In the genomic region with DNA sequence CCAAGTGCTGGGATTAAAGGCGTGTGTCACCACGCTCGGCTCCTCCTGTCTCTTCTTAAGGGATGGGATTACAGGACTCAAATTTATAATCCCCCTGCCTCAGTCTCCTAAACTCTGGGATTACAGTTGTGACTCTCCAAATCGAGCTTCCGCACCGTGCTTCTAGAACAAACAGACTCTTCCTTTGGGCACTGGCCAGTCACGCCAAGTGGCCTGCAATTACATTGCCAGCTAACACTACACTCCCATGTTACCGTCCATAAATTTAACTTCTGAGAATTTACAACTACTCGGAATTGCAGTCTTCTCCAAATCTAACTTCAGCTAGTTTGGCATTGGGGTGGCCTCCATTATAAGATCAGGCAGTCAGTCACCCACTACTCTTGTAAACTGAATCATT, we compare ENCODE assay signal across 7 mouse cellular contexts. TPM values are rescaled to one million over a fixed set of nuclear protein-coding genes. Genes with fewer than 3 reads are reported as not detected.
A peak's percentile ranks its signal among the peaks of the same experiment; 100 is the strongest.
DNase-seq lines count a peak whose midpoint lies in the region; ATAC-seq lines count a peak whose summit lies in the region.

No protein-coding gene starts in this region.

- ATAC-seq in lung, embryonic 16.5 days (ENCODE audit: low read depth): no peak
- no peak for ATAC-seq in forebrain, embryonic 15.5 days (replicated peaks)
- no peak for ATAC-seq in liver, embryonic 11.5 days (replicated peaks; ENCODE audit: low FRiP score)
- no peak for ATAC-seq in stomach, embryonic 16.5 days (ENCODE audit: insufficient read depth, low FRiP score)

- H3K9me3 ChIP-seq in lung, embryonic 16.5 days (ENCODE audit: control insufficient read depth, low read length): no peaks in the 10 kb centered on the region
- H3K9me3 ChIP-seq in forebrain, embryonic 15.5 days: no peaks in the 10 kb centered on the region
- no peaks in the 10 kb centered on the region for H3K9me3 ChIP-seq in liver, embryonic 11.5 days (ENCODE audit: control insufficient read depth, low read length)
- no peaks in the 10 kb centered on the region for H3K9me3 ChIP-seq in stomach, embryonic 16.5 days (replicated peaks; ENCODE audit: control insufficient read depth, low read length)

- peaks cover 8% of the 10 kb centered on the region for H3K4me1 ChIP-seq in lung, embryonic 16.5 days (replicated peaks; ENCODE audit: control insufficient read depth, insufficient read depth, low read length)
- H3K4me1 ChIP-seq in forebrain, embryonic 15.5 days: peaks cover 16% of the 10 kb centered on the region
- H3K4me1 ChIP-seq in liver, embryonic 11.5 days (replicated peaks; ENCODE audit: control insufficient read depth, insufficient read depth, low read length): peaks cover 51% of the 10 kb centered on the region
- peaks cover 23% of the 10 kb centered on the region for H3K4me1 ChIP-seq in stomach, embryonic 16.5 days (ENCODE audit: control insufficient read depth, insufficient read depth, low read length)

- 73% methylated on average over 9 of the region's 9 CpGs for WGBS in lung, embryonic 16.5 days
- WGBS in forebrain, embryonic 15.5 days: 83% methylated on average over 9 of the region's 9 CpGs
- WGBS in liver, embryonic 11.5 days: 76% methylated on average over 9 of the region's 9 CpGs
- WGBS in stomach, embryonic 16.5 days: 80% methylated on average over 9 of the region's 9 CpGs

- peak overlapping the region; percentile 79 for H3K4me2 ChIP-seq in lung, embryonic 16.5 days (ENCODE audit: low read depth, low read length)
- peak overlapping the region; percentile 86 for H3K4me2 ChIP-seq in forebrain, embryonic 15.5 days (replicated peaks)
- H3K4me2 ChIP-seq in liver, embryonic 11.5 days: peak overlapping the region; percentile 81
- H3K4me2 ChIP-seq in stomach, embryonic 16.5 days (ENCODE audit: low read depth, low read length): peak overlapping the region; percentile 60

- peak overlapping the region; percentile 66 for H3K4me3 ChIP-seq in lung, embryonic 16.5 days (ENCODE audit: low read length)
- H3K4me3 ChIP-seq in forebrain, embryonic 15.5 days: peak overlapping the region; percentile 84
- H3K4me3 ChIP-seq in liver, embryonic 11.5 days (ENCODE audit: low read depth, low read length): peak overlapping the region; percentile 81
- H3K4me3 ChIP-seq in stomach, embryonic 16.5 days (replicated peaks; ENCODE audit: low read length): peak overlapping the region; percentile 70

- DNase-seq in lung, postnatal 4 days: no peak
- no peak for DNase-seq in liver, embryonic 11.5 days (ENCODE audit: low spot score)
- no peak for DNase-seq in left cerebral cortex, adult 9 months (ENCODE audit: low spot score in 2 of 2)
- DNase-seq in spleen, postnatal 14 days (ENCODE audit: low spot score in 2 of 2): no peak

- H3K27me3 ChIP-seq in lung, embryonic 16.5 days (ENCODE audit: control insufficient read depth, insufficient read depth, low read depth, low read length): no peaks in the 10 kb centered on the region
- no peaks in the 10 kb centered on the region for H3K27me3 ChIP-seq in forebrain, embryonic 15.5 days
- no peaks in the 10 kb centered on the region for H3K27me3 ChIP-seq in liver, embryonic 11.5 days (replicated peaks; ENCODE audit: control insufficient read depth, insufficient read depth, low read length)
- H3K27me3 ChIP-seq in stomach, embryonic 16.5 days (ENCODE audit: control insufficient read depth, insufficient read depth, low read length): no peaks in the 10 kb centered on the region

- peak overlapping the region; percentile 99; the same call in 1 of the 2 replicates for H3K27ac ChIP-seq in lung, embryonic 16.5 days (ENCODE audit: low read length)
- H3K27ac ChIP-seq in forebrain, embryonic 15.5 days (replicated peaks): no peak overlapping the region
- H3K27ac ChIP-seq in liver, embryonic 11.5 days (ENCODE audit: low read depth, low read length): 0 out of 2 replicates have a peak overlapping the region, but pooled peaks have one; percentile 99
- H3K27ac ChIP-seq in stomach, embryonic 16.5 days (ENCODE audit: low read length): peak overlapping the region; percentile 48; the same call in 1 of the 2 replicates

- H3K36me3 ChIP-seq in lung, embryonic 16.5 days (ENCODE audit: control insufficient read depth, insufficient read depth, low read length): no peaks in the 10 kb centered on the region
- no peaks in the 10 kb centered on the region for H3K36me3 ChIP-seq in forebrain, embryonic 15.5 days
- H3K36me3 ChIP-seq in liver, embryonic 11.5 days (ENCODE audit: control insufficient read depth, insufficient read depth, low read length): peaks cover 6% of the 10 kb centered on the region; the same call in 1 of the 2 replicates
- no peaks in the 10 kb centered on the region for H3K36me3 ChIP-seq in stomach, embryonic 16.5 days (ENCODE audit: control insufficient read depth, insufficient read depth, low read length)

- peak overlapping the region; percentile 50 for H3K9ac ChIP-seq in lung, embryonic 16.5 days (ENCODE audit: low read length)
- H3K9ac ChIP-seq in forebrain, embryonic 15.5 days (replicated peaks): no peak overlapping the region; the same call in 1 of the 2 replicates
- peak overlapping the region; percentile 90; the same call in 1 of the 2 replicates for H3K9ac ChIP-seq in liver, embryonic 11.5 days (ENCODE audit: low read depth, low read length)
- H3K9ac ChIP-seq in stomach, embryonic 16.5 days (ENCODE audit: low read length): peak overlapping the region; percentile 84

RNA-seq across cellular contexts. Expression of gene Tab1, which starts 0.5 kb away (rescaled TPM):
- 31.5 and 33.5 TPM in 2 replicates for polyA plus RNA-seq in lung, embryonic 16.5 days (2015; fragmentation: Nextera tagmentation; extraction: Ambion mirVana)
- 41.1 and 45.0 TPM in 2 replicates for polyA plus RNA-seq in forebrain, embryonic 15.5 days (2015; fragmentation: Nextera tagmentation; extraction: Ambion mirVana)
- polyA plus RNA-seq in liver, embryonic 11.5 days (2014; fragmentation: Nextera tagmentation; extraction: Ambion mirVana): 25.9 and 28.7 TPM in 2 replicates
- 29.3 and 35.6 TPM in 2 replicates for polyA plus RNA-seq in stomach, embryonic 16.5 days (2015; fragmentation: Nextera tagmentation; extraction: Ambion mirVana)

RNA-seq across cellular contexts. Expression of gene Rpl3, which starts 40.8 kb away (rescaled TPM):
- 994 and 1,049 TPM in 2 replicates for polyA plus RNA-seq in lung, embryonic 16.5 days (2015; fragmentation: Nextera tagmentation; extraction: Ambion mirVana)
- polyA plus RNA-seq in forebrain, embryonic 15.5 days (2015; fragmentation: Nextera tagmentation; extraction: Ambion mirVana): 641 and 670 TPM in 2 replicates
- 1,449 and 1,469 TPM in 2 replicates for polyA plus RNA-seq in liver, embryonic 11.5 days (2014; fragmentation: Nextera tagmentation; extraction: Ambion mirVana)
- 835 and 1,068 TPM in 2 replicates for polyA plus RNA-seq in stomach, embryonic 16.5 days (2015; fragmentation: Nextera tagmentation; extraction: Ambion mirVana)

RNA-seq across cellular contexts. Expression of gene Mgat3, which starts 41.1 kb away (rescaled TPM):
- 3.9 and 4.3 TPM in 2 replicates for polyA plus RNA-seq in lung, embryonic 16.5 days (2015; fragmentation: Nextera tagmentation; extraction: Ambion mirVana)
- polyA plus RNA-seq in forebrain, embryonic 15.5 days (2015; fragmentation: Nextera tagmentation; extraction: Ambion mirVana): 10.3 and 10.7 TPM in 2 replicates
- polyA plus RNA-seq in liver, embryonic 11.5 days (2014; fragmentation: Nextera tagmentation; extraction: Ambion mirVana): 2.5 and 2.7 TPM in 2 replicates
- 8.7 and 10.5 TPM in 2 replicates for polyA plus RNA-seq in stomach, embryonic 16.5 days (2015; fragmentation: Nextera tagmentation; extraction: Ambion mirVana)

RNA-seq across cellular contexts. Expression of gene Syngr1, which starts 41.3 kb away (rescaled TPM):
- 20.7 and 21.9 TPM in 2 replicates for polyA plus RNA-seq in lung, embryonic 16.5 days (2015; fragmentation: Nextera tagmentation; extraction: Ambion mirVana)
- 40.1 and 44.5 TPM in 2 replicates for polyA plus RNA-seq in forebrain, embryonic 15.5 days (2015; fragmentation: Nextera tagmentation; extraction: Ambion mirVana)
- polyA plus RNA-seq in liver, embryonic 11.5 days (2014; fragmentation: Nextera tagmentation; extraction: Ambion mirVana): 32.2 and 38.6 TPM in 2 replicates
- 43.1 and 55.2 TPM in 2 replicates for polyA plus RNA-seq in stomach, embryonic 16.5 days (2015; fragmentation: Nextera tagmentation; extraction: Ambion mirVana)
